Mouse (Mus musculus) G1E (cell line): Measurements from ENCODE around the gene Reg3b. TPM values are rescaled to one million over a fixed set of nuclear protein-coding genes. Genes with fewer than 3 reads are reported as not detected.

ENCODE experiments used
- ATAC-seq: 2 replicates; pipeline ENCODE4 v1.8.0; 2016; ENCODE audit warnings: mild to moderate bottlenecking; ENCODE audit not compliant: insufficient number of reproducible peaks, poor library complexity, low FRiP score, severe bottlenecking; ENCODE audit errors: extremely low read depth
- DNase-seq: peaks from one replicate; pipeline ENCODE4 v3.0.0; 2012; ENCODE audit warnings: low spot score
- H3K27me3 ChIP-seq: 2 replicates; pipeline ENCODE4 v1.6.1; 2012; ENCODE audit warnings: mild to moderate bottlenecking, low read length, inconsistent platforms; ENCODE audit not compliant: insufficient read depth
- H3K36me3 ChIP-seq: replicated peaks from 2 replicates; pipeline ENCODE3; 2012; ENCODE audit warnings: mild to moderate bottlenecking, inconsistent platforms
- H3K4me1 ChIP-seq: 2 replicates; pipeline ENCODE4 v1.6.1; 2012; ENCODE audit warnings: low read depth, low read length, inconsistent platforms, mixed read lengths; ENCODE audit not compliant: insufficient read depth
- H3K4me3 ChIP-seq: 2 replicates; pipeline ENCODE4 v1.5.1; 2012; ENCODE audit warnings: low read depth, mild to moderate bottlenecking, inconsistent platforms, low read length, moderate library complexity, mixed read lengths
- H3K9me3 ChIP-seq: replicated peaks from 2 replicates; pipeline ENCODE4 v1.6.1; 2012; ENCODE audit warnings: inconsistent platforms
- CTCF ChIP-seq: IDR thresholded peaks from 2 replicates; pipeline ENCODE4 v1.5.1; 2012; ENCODE audit warnings: low read depth, low read length, inconsistent platforms, mixed read lengths
- GATA1 ChIP-seq: IDR thresholded peaks from 2 replicates; pipeline ENCODE4 v1.6.1; 2012; ENCODE audit warnings: borderline replicate concordance, low read length, inconsistent platforms, mixed read lengths
- GATA2 ChIP-seq: IDR thresholded peaks from 2 replicates; pipeline ENCODE4 v1.6.1; 2012; ENCODE audit warnings: low read depth, low read length, inconsistent platforms, borderline replicate concordance
- POLR2AphosphoS5 ChIP-seq: IDR thresholded peaks from 2 replicates; pipeline ENCODE4 v1.6.1; 2012; ENCODE audit warnings: low read depth, low read length, inconsistent platforms; ENCODE audit not compliant: insufficient replicate concordance
- TAL1 ChIP-seq: conservative IDR thresholded peaks from 2 replicates; pipeline ENCODE4 v1.6.1; 2012; ENCODE audit warnings: low read depth, low read length, inconsistent platforms, mixed read lengths
- polyA plus RNA-seq: library from polyadenylated mRNA; stranded (reverse); fragments of >175 nt; gene quantifications from 2 replicates; pipeline ENCODE4 v1.2.3, GENCODE M21; 2012
- total RNA-seq, 2 experiments: library from RNA; stranded (forward) in 1 of 2; stranded (reverse) in 1 of 2; fragments of 200-1000 nt in 1 of 2; fragments of >200 nt in 1 of 2; fragmentation: Nextera tagmentation in 1 of 2; gene quantifications; 2 replicates each; pipeline ENCODE4 v1.2.3; 2014 to 2017

Gene Reg3b
- total RNA-seq (2014; fragmentation: Nextera tagmentation) (not detected in 2 replicates), total RNA-seq (2017) (not detected in 2 replicates), polyA plus RNA-seq (not detected in 2 replicates)

DNA sequence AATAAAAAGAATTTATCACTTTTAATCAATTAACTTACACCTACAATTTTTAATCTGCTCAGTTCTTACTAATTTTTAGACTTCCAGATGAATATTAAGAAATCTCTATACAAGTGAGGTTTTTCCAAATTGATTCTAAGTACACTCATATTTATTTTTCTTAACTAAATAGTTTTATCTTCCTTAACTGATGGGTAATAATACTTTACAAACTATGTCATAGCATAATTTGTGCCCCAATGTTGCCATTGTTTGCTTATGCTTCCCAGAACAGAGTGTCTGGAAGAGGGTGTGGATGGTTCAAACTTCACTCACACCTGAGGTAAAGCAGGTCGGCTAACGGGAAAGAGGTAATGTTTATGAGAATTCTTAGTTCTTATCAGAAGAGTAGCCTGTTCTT is at the start of gene Reg3b:
TSS of gene Reg3b (plus strand) at position 301 of the 400 bp plus-strand sequence.
- no peak for DNase-seq
- TF ChIP-seq CTCF (no peak), GATA2 (no peak), TAL1 (no peak), POLR2AphosphoS5 (no peak), GATA1 (no peak)
- ATAC-seq, result no peak
- no peak within 1 kb of the TSS for H3K4me3 ChIP-seq
- no peaks in the 10 kb centered on the region for H3K4me1 ChIP-seq
- H3K9me3 ChIP-seq, result 0 out of 2 replicates have a peak, but pooled peaks cover 2% of the 10 kb centered on the region
- no peaks in the 10 kb centered on the region for H3K36me3 ChIP-seq
- H3K27me3 ChIP-seq, result no peaks in the 10 kb centered on the region

DNA sequence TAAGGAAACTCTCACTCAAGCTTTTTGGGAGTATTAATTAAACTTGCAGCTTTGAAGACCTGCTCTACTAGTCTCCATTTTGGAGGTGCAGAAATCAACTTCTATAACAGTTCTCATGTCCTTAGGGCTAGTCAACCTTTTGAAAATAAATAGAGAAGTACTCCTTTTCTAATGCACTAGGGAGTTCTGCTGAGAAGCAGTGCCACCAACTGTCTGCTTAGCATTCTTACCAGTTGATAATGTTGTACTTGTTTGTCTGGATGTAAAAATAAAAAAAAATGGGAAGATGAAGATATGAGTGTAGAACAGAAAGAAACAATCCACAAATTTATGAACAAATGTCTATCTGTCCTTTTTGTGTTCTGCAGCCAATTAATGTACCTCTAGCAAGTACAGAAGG is 42.7 kb upstream of the Reg3b start:
- ATAC-seq, result no peak
- H3K9me3 ChIP-seq, result peaks cover 5% of the 10 kb centered on the region
- H3K4me1 ChIP-seq, result no peaks in the 10 kb centered on the region
- H3K27me3 ChIP-seq, result no peaks in the 10 kb centered on the region
- TF ChIP-seq GATA2 (no peak), CTCF (no peak), GATA1 (no peak), TAL1 (no peak), POLR2AphosphoS5 (no peak)
- no peak for DNase-seq
- no peak overlapping the region for H3K4me3 ChIP-seq
- no peaks in the 10 kb centered on the region for H3K36me3 ChIP-seq

DNA sequence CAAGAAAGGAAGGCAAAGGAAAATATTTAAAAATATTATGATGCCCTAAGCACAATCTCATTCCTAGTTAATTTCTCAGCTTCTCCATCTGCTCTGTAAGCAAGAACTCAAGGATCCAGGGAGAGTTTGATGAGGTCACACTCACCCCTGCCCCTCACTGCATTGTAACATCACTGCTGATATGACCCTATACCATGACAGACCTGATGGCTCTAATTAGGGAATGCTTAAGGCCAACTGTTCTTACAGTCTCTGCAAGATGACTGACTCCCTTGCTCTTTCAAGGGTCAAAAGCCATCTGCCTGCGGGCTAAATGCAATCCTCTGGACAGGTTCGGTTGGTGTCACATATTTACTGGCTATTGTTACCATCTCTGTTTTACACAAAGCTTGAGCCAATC is 41.3 kb upstream of the Reg3b start:
- no peak for DNase-seq
- ATAC-seq, result no peak
- Histone ChIP-seq H3K9me3 (peaks cover 5% of the 10 kb centered on the region), H3K4me3 (no peak overlapping the region), H3K36me3 (no peaks in the 10 kb centered on the region), H3K4me1 (no peaks in the 10 kb centered on the region), H3K27me3 (no peaks in the 10 kb centered on the region)
- TF ChIP-seq GATA1 (no peak), CTCF (no peak), TAL1 (no peak), POLR2AphosphoS5 (no peak), GATA2 (no peak)

DNA sequence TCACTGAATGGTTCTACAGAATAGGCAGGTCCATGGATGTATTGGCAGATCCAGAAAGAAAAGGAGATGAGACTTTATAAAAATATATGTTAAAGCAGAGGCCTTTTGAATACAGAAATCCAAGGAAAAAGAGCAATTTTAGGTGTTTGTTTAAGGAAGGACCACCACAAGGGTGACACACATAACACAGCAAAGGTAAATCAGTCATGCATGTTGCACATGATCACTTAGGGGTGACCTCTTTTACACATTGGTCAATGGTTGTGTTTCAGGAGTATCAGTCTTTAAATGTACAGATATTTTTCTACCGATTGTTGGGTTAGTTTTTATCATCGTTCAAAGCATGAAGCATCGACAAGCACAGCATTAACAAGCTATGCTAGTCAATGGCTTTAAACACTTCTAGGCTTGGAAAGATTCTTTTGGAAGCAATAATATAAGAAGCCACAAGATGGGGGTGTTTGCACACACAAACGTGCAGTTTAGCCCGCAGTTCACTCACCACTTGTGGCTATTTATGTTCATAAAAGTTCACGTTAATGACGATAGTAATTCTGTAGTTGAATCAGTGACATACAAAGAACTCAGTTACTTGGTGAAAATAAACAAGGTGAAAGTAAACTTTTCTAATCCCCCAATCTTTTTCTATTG is 38.4 kb upstream of the Reg3b start:
- H3K9me3 ChIP-seq, result no peaks in the 10 kb centered on the region
- TF ChIP-seq GATA2, result no peak
- no peak for TF ChIP-seq CTCF
- TF ChIP-seq GATA1, result no peak
- TF ChIP-seq POLR2AphosphoS5, result no peak
- TF ChIP-seq TAL1, result no peak
- ATAC-seq, result no peak

DNA sequence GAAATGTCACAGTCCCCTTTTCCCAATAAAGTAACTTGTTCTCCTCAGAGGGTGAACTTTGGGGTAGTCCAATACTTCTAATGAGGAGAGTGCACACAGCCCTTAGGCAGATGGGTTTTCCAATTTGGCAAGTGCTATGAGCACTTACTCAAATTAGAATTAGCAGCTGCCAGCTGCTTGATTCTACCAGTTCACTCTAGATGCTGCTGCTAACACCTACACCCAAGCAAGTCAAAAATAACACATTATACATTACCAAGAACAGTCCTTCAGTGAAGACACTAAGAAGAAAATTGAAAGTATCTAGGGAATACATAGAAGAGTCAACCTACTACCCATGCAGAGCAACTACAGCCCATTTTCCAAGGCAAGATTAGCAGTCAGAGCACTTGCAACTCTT is 30.2 kb upstream of the Reg3b start:
- no peaks in the 10 kb centered on the region for H3K9me3 ChIP-seq
- H3K27me3 ChIP-seq, result no peaks in the 10 kb centered on the region
- DNase-seq, result no peak
- H3K4me1 ChIP-seq, result no peaks in the 10 kb centered on the region
- TF ChIP-seq GATA1, result no peak
- no peaks in the 10 kb centered on the region for H3K36me3 ChIP-seq
- no peak overlapping the region for H3K4me3 ChIP-seq
- no peak for ATAC-seq

More for the DNA sequence above, 38.4 kb upstream of the Reg3b start:
- Histone ChIP-seq H3K4me1 (no peaks in the 10 kb centered on the region), H3K36me3 (no peaks in the 10 kb centered on the region), H3K4me3 (no peak overlapping the region), H3K27me3 (no peaks in the 10 kb centered on the region)
- DNase-seq, result no peak

DNA sequence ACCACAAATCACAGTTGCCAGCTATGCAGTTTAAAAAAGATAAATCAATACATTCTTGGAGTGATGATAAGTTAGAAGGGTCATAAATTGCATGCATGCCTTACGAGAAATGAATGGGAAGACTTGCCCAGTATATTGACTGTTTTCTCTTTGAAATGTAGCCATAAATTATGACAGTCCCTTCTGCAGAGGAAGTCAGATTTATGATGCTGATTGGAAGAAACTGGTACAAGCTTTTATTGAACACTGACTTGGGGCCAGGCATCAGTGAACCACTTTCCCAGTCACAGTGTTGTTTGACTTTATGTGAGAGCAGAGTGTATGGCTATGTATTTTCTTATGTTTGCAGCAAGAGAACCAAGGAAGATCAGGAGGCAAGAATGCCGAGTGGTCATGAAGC is 28.8 kb upstream of the Reg3b start:
- no peak overlapping the region for H3K4me3 ChIP-seq
- H3K4me1 ChIP-seq, result no peaks in the 10 kb centered on the region
- ATAC-seq (no peak), DNase-seq (no peak)
- no peaks in the 10 kb centered on the region for H3K27me3 ChIP-seq
- no peaks in the 10 kb centered on the region for H3K36me3 ChIP-seq
- no peaks in the 10 kb centered on the region for H3K9me3 ChIP-seq
- TF ChIP-seq GATA2 (no peak), POLR2AphosphoS5 (no peak), CTCF (no peak), TAL1 (no peak), GATA1 (no peak)

DNA sequence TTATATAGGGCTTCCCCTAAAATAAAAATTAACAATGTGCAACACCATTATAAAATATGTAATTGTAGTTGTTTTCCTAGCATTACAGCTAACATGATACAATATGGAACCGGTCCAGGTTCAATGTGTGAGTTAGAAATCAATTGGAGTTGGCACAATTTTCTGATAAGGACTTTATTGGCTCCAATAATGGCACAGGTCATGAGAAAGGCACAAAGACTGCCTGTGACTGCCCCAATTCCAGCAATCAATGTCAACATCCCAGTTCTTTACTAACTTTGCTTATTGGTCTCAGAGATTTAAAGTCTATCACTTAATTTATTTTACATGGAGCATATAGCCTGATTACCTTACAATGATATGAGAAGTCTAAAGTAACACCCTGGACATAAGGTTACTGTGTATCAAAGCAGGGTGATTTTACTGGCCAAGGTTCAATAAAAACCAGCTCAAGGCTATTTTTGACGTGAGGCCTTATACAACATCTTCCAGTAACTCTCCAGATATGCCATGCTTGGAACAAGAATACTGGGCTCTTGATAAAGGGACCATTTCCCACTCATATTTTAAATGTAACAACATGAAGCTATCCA is 8.4 kb upstream of the Reg3b start:
- Histone ChIP-seq H3K36me3 (no peaks in the 10 kb centered on the region), H3K4me3 (no peak overlapping the region), H3K9me3 (no peaks in the 10 kb centered on the region), H3K4me1 (no peaks in the 10 kb centered on the region), H3K27me3 (no peaks in the 10 kb centered on the region)
- no peak for ATAC-seq
- TF ChIP-seq GATA2 (no peak), POLR2AphosphoS5 (no peak), GATA1 (no peak), CTCF (no peak), TAL1 (no peak)
- no peak for DNase-seq
